Mouse (Mus musculus) lung, postnatal 0 days (tissue): Measurements from ENCODE around the gene Apoc2. TPM values are rescaled to one million over a fixed set of nuclear protein-coding genes. Genes with fewer than 3 reads are reported as not detected.

Source experiments
- ATAC-seq: fragments of 200-750 bp; cut with Nextera tagmentation; 2 replicates; pipeline ENCODE4 v1.8.0; 2017; ENCODE audit warnings: moderate library complexity
- DNase-seq: peaks from one replicate; pipeline ENCODE4 v3.0.0-alpha.2; 2016; ENCODE audit warnings: low spot score
- H3K27ac ChIP-seq: fragments of 300-500 bp; sonication (generic); 2 replicates; pipeline ENCODE4 v1.5.1; 2014; ENCODE audit warnings: antibody characterized with exemption, mild to moderate bottlenecking, low read length, mixed read lengths
- H3K27me3 ChIP-seq: fragments of 300-500 bp; sonication (generic); replicated peaks from 2 replicates; pipeline ENCODE4 v1.6.1; 2014; ENCODE audit warnings: low read length, mixed read lengths; ENCODE audit not compliant: insufficient read depth
- H3K36me3 ChIP-seq: fragments of 300-500 bp; sonication (generic); 2 replicates; pipeline ENCODE4 v1.6.1; 2014; ENCODE audit warnings: low read length, mixed read lengths; ENCODE audit not compliant: insufficient read depth
- H3K4me1 ChIP-seq: fragments of 300-500 bp; sonication (generic); 2 replicates; pipeline ENCODE4 v1.6.1; 2014; ENCODE audit warnings: antibody characterized with exemption, low read depth, low read length, mixed read lengths; ENCODE audit not compliant: insufficient read depth
- H3K4me2 ChIP-seq: fragments of 300-500 bp; sonication (generic); replicated peaks from 2 replicates; pipeline ENCODE4 v1.6.1; 2014; ENCODE audit warnings: low read depth, mild to moderate bottlenecking, low read length, moderate library complexity, mixed read lengths
- H3K4me3 ChIP-seq: fragments of 300-500 bp; sonication (generic); 2 replicates; pipeline ENCODE4 v1.5.1; 2014; ENCODE audit warnings: low read depth, low read length
- H3K9ac ChIP-seq: fragments of 300-500 bp; sonication (generic); replicated peaks from 2 replicates; pipeline ENCODE4 v1.6.1; 2014; ENCODE audit warnings: low read depth, mild to moderate bottlenecking
- H3K9me3 ChIP-seq: fragments of 300-500 bp; sonication (generic); 2 replicates; pipeline ENCODE4 v1.6.1; 2016; ENCODE audit warnings: low read length, mixed read lengths
- CTCF ChIP-seq: IDR thresholded peaks from 2 replicates; pipeline ENCODE4 v1.5.1; 2016; ENCODE audit warnings: antibody characterized with exemption, mild to moderate bottlenecking
- EP300 ChIP-seq: IDR thresholded peaks from 2 replicates; pipeline ENCODE4 v1.6.1; 2016; ENCODE audit warnings: antibody characterized with exemption, mild to moderate bottlenecking, control low read depth
- WGBS: fragments of 180-500 bp; shearing (Covaris S2); extraction: QIAGEN DNeasy Blood & Tissue Kit; methylation state at CpG from one replicate; pipeline ENCODE4 v1.1.7; 2014; 5-methylcytosine and 5-hydroxymethylcytosine counted together
- polyA plus RNA-seq: library from polyadenylated mRNA; unstranded; fragments of >200 nt; fragmentation: Nextera tagmentation; extraction: Ambion mirVana; gene quantifications from 2 replicates; pipeline ENCODE4 v1.2.1, GENCODE M21; 2015

Gene Apoc2
- polyA plus RNA-seq, 1 experiment from 2014 or later, result 4.9 TPM

DNA sequence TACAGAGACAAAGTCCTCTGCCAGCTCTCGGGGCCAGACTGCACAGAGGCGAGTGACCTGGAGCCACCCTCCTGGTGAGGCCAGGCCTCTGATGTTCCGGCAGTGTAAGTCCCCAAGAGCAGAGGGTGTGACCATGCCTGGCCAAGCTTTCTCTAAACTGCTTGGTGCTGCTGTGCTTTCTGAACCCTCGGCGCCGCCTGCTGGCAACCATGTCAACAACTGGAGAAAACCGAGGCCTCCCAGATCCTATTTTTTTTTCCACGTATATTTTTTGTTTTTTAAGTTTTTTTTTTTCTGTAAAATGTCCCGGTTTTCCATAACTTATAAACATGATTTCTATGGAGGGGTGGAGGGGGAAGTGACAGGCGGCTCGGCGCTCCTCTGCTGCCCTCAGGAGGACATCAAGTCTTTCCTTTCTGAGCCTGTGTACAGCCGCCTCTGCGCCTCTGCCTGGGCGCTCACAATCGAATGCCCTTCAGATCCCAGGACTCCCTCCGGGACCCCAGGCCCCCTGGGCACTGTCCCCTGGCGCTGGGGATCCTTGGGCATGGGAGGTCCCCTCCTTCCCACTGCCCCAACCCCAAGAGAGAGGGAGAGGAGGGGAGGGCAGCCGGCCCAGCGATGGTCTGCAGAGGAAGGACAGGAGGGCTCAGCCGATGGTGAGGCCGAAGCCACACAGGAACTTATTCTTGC, 23.5 kb upstream of the Apoc2 start:
- Histone ChIP-seq H3K27me3 (no peaks in the 10 kb centered on the region), H3K9ac (no peak overlapping the region), H3K4me1 (peaks cover 13% of the 10 kb centered on the region; the same call in 1 of the 2 replicates), H3K4me3 (no peak overlapping the region), H3K9me3 (no peaks in the 10 kb centered on the region), H3K27ac (0 out of 2 replicates have a peak overlapping the region, but pooled peaks have one; percentile 40), H3K36me3 (no peaks in the 10 kb centered on the region), H3K4me2 (no peak overlapping the region; the same call in 1 of the 2 replicates)
- TF ChIP-seq CTCF, result peak; percentile 85
- peak; percentile 19; the same call in 1 of the 2 replicates for TF ChIP-seq EP300
- 30% methylated on average over 22 of the region's 22 CpGs for WGBS
- DNase-seq (peak; percentile 94), ATAC-seq (peak; percentile 84)

DNA sequence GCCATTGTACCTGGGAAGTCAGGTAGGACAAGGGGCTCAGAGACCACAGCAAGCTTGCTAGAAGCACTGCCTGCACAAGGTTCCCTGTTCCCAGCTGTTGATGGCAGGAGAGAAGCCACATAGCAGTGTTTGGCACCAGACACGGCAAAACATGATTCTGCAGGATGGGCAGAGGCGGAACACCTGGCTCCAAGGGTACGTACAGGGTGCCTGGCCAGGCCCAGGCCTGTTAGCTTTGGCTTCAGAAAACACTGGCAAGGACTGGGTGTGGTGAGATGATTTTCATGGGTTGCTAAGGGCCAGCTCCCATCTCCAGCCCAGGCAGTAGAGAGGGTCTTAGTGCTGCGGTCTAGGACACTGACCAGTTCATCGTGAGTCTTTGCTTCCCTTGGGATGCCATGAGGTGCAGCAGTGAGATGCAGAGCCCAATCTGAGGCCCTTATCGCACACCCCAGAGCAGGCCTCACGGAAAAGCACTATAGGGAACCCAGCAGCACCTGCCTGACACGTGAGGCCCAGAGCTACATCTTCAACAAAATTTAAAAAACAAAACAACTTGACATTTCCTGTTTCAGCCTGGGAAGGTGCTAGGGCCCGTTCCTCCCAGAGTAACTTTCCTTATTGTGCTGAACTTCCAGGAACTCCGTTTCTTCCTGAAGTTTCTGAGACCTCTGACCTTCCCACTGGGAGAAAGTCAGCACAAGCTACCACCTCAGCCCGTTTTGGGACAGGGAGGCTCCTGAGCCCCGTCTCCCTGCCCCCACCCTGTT, 22.7 kb upstream of the Apoc2 start:
- peaks cover 13% of the 10 kb centered on the region; the same call in 1 of the 2 replicates for H3K4me1 ChIP-seq
- 51% methylated on average over 12 of the region's 12 CpGs for WGBS
- DNase-seq (peak; percentile 17), ATAC-seq (no peak)
- H3K4me2 ChIP-seq, result no peak overlapping the region; the same call in 1 of the 2 replicates
- no peak overlapping the region for H3K4me3 ChIP-seq
- TF ChIP-seq CTCF (no peak), EP300 (no peak)
- H3K9me3 ChIP-seq, result no peaks in the 10 kb centered on the region
- H3K36me3 ChIP-seq, result no peaks in the 10 kb centered on the region
- no peak overlapping the region for H3K9ac ChIP-seq
- no peaks in the 10 kb centered on the region for H3K27me3 ChIP-seq
- H3K27ac ChIP-seq, result 0 out of 2 replicates have a peak overlapping the region, but pooled peaks have one; percentile 40

DNA sequence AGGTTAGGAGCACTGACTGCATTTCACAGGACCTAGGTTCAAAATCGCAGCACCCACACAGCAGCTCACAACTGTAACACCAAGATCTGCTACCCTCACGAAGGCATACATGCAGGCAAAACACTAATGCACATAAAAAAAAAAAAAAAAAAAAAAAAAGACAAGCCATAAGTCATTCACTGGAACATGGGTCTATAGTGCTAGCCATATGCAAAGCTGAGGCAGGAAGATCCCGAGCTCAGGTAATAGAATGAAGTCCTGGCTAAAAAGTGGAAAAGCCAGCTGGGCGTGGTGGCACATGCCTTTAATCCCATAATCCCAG, 22.0 kb upstream of the Apoc2 start:
- no peak for ATAC-seq

DNA sequence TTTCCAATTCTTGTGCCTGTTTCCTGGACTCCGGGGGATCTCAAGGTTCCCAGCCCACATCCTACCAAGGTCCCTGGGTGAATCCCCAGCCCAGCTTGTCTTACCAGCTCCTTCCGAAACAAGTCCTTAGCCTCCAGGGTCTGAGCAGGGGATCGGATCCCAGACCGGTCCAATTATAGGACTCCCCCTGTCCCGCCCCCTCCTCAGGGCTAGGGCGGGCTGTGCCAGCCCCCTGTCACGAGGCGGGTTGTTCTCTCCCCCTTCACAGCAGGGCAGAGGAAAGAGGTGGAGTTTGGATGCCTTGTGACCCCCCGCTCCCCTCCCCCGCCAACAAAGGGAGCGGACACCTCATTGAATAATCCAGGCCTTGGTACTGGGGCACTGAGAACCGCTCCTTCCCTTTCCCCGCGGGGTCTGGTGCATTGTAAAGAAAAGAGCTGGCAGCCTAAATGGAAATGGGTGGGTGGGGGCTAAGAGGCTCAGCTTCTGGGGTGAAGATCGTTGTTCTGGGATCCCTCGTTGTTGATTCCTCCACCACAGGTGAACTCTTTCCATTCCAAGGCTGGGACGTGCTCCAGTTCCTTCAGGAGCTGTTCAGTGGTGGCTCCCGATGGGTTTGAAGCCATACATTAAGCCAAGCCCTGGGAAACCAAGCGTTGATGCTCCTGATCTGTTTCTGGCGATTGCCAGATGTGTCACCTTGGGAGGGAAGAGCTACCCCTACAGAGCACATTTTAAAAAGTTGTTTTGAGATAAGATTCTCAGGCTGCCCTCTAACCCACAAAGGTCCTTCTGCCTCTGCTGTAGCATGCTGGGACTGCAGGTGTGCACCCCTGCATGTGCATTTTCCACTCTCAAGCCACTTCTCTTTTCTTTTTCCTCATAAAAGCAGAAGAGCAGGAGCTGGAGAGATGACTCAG, 21.4 kb upstream of the Apoc2 start, which contains the start of gene Apoe:
TSS of gene Apoe (minus strand) at position 282 of the 920 bp plus-strand sequence.
- H3K27me3 ChIP-seq, result no peaks in the 10 kb centered on the region
- peak within 1 kb of the TSS; percentile 39; the same call in 1 of the 2 replicates for H3K9ac ChIP-seq
- peak within 1 kb of the TSS; percentile 40 for H3K4me3 ChIP-seq
- no peaks in the 10 kb centered on the region for H3K9me3 ChIP-seq
- peak; percentile 72 for DNase-seq
- 4% methylated on average over 19 of the region's 20 CpGs for WGBS
- peak; percentile 51 for ATAC-seq
- H3K27ac ChIP-seq, result peak within 1 kb of the TSS; percentile 49
- H3K4me2 ChIP-seq, result peak within 1 kb of the TSS; percentile 50
- no peak for TF ChIP-seq EP300
- TF ChIP-seq CTCF, result no peak
- peaks cover 20% of the 10 kb centered on the region; the same call in 1 of the 2 replicates for H3K4me1 ChIP-seq
- no peaks in the 10 kb centered on the region for H3K36me3 ChIP-seq

More for the DNA sequence above, 22.0 kb upstream of the Apoc2 start:
- WGBS, result 77% methylated on average over 4 of the region's 4 CpGs
- H3K4me2 ChIP-seq, result no peak overlapping the region
- no peaks in the 10 kb centered on the region for H3K36me3 ChIP-seq
- no peak overlapping the region for H3K9ac ChIP-seq
- no peaks in the 10 kb centered on the region for H3K9me3 ChIP-seq
- no peak overlapping the region for H3K27ac ChIP-seq
- H3K4me3 ChIP-seq, result no peak overlapping the region
- DNase-seq, result no peak
- peaks cover 18% of the 10 kb centered on the region; the same call in 1 of the 2 replicates for H3K4me1 ChIP-seq
- H3K27me3 ChIP-seq, result no peaks in the 10 kb centered on the region
- TF ChIP-seq EP300 (no peak), CTCF (no peak)

DNA sequence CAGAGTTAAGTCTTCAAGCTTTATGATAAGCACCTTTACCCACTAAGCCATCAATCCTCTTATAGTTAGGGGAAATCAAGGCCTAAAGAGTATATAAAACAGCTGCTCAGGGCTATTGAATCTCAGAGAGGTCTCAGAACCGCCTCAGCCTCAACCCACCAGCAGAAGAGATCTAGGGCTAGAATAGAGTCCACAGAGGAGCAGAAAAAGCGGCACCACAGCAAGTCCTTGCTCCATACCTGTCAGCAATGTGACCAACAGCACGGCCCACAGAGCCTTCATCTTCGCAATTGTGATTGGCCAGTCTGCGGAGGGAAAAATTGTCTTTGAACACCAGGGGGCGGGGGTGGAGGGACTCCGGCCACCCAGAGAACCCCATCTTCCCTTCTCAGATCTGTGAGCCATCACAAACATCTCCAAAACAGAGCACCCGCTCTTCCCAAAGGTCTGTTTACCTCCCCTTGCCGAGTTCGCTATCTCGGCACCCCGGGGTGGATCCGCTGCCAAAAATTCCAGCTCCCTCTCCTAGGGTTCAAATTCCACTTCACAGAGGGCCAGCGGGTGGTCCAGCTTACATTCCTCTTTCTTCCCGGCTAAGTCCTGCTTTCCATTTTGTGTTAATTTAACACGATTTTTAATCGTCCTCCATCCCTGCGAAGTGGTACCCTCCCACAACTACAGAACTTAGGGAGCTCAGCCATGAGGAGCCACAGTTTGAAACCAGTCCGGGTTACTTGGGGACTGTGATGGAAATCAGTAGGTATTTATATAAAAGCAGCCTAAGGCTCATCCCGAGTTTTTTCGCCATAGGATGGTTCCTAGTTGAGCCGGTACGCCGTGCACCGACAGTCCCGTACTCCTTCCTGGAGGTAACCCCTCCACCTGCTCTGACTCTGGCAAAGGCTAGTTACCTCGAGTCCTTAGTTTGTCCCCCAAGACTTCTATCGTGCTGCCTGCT, 20.5 kb upstream of the Apoc2 start:
- TF ChIP-seq CTCF, result peak; percentile 54
- no peak for TF ChIP-seq EP300
- Histone ChIP-seq H3K27ac (peak overlapping the region; percentile 49; the same call in 1 of the 2 replicates), H3K9ac (peak overlapping the region; percentile 39; the same call in 1 of the 2 replicates), H3K4me1 (peaks cover 20% of the 10 kb centered on the region; the same call in 1 of the 2 replicates), H3K36me3 (no peaks in the 10 kb centered on the region), H3K4me3 (peak overlapping the region; percentile 40), H3K27me3 (no peaks in the 10 kb centered on the region), H3K4me2 (peak overlapping the region; percentile 50), H3K9me3 (no peaks in the 10 kb centered on the region)
- DNase-seq (peak; percentile 69), ATAC-seq (no peak)
- 2% methylated on average over 28 of the region's 28 CpGs for WGBS
